Mouse (Mus musculus) limb, embryonic 11.5 days (tissue): Measurements from ENCODE around the gene Ube2d3. TPM values are rescaled to one million over a fixed set of nuclear protein-coding genes. Genes with fewer than 3 reads are reported as not detected.
A peak's percentile ranks its signal among the peaks of the same experiment; 100 is the strongest.
"Not testable (repeated sequence)": the region's sequence is repeated elsewhere in the genome, so short reads cannot be mapped to it uniquely, and the experiment has no call there.

ENCODE experiments used
- ATAC-seq: fragments of 200-750 bp; cut with Nextera tagmentation; 2 replicates; pipeline ENCODE4 v1.8.0; 2017; ENCODE audit warnings: low read depth; ENCODE audit not compliant: insufficient number of reproducible peaks, low FRiP score, low TSS enrichment
- DNase-seq: peaks from one replicate; pipeline ENCODE4 v3.0.0-alpha.2; 2015; ENCODE audit warnings: low spot score
- H3K27ac ChIP-seq: fragments of 300-500 bp; sonication (generic); replicated peaks from 2 replicates; pipeline ENCODE4 v1.5.1; 2014; ENCODE audit warnings: low read depth, mild to moderate bottlenecking, low read length
- H3K27me3 ChIP-seq: fragments of 300-500 bp; sonication (generic); 2 replicates; pipeline ENCODE4 v1.6.1; 2014; ENCODE audit warnings: mild to moderate bottlenecking, low read length, mixed read lengths; ENCODE audit not compliant: control insufficient read depth, insufficient read depth
- H3K36me3 ChIP-seq: fragments of 300-500 bp; sonication (generic); 2 replicates; pipeline ENCODE4 v1.6.1; 2014; ENCODE audit warnings: mild to moderate bottlenecking, low read length, moderate library complexity, mixed read lengths; ENCODE audit not compliant: control insufficient read depth, insufficient read depth
- H3K4me1 ChIP-seq: fragments of 300-500 bp; sonication (generic); 2 replicates; pipeline ENCODE4 v1.6.1; 2014; ENCODE audit warnings: low read length, mixed read lengths; ENCODE audit not compliant: control insufficient read depth, insufficient read depth
- H3K4me2 ChIP-seq: fragments of 300-500 bp; sonication (generic); 2 replicates; pipeline ENCODE4 v1.6.1; 2014; ENCODE audit warnings: low read depth, mild to moderate bottlenecking, moderate library complexity; ENCODE audit not compliant: severe bottlenecking
- H3K4me3 ChIP-seq: fragments of 300-500 bp; sonication (generic); 2 replicates; pipeline ENCODE4 v1.5.1; 2014; ENCODE audit warnings: low read depth, low read length
- H3K9ac ChIP-seq: fragments of 300-500 bp; sonication (generic); 2 replicates; pipeline ENCODE4 v1.6.1; 2014; ENCODE audit warnings: mild to moderate bottlenecking, low read length
- H3K9me3 ChIP-seq: fragments of 300-500 bp; sonication (generic); 2 replicates; pipeline ENCODE4 v1.6.1; 2016; ENCODE audit warnings: low read length; ENCODE audit not compliant: control insufficient read depth
- WGBS: fragments of 180-500 bp; shearing (Covaris S2); extraction: QIAGEN DNeasy Blood & Tissue Kit; methylation state at CpG from one replicate; pipeline ENCODE4 v1.1.7; 2014; 5-methylcytosine and 5-hydroxymethylcytosine counted together
- polyA plus RNA-seq: library from polyadenylated mRNA; unstranded; fragments of >200 nt; fragmentation: Nextera tagmentation; extraction: Ambion mirVana; gene quantifications from 2 replicates; pipeline ENCODE4 v1.2.1, GENCODE M21; 2014

Ube2d3 gene
- polyA plus RNA-seq, 1 experiment from 2014 or later: 639 TPM

DNA sequence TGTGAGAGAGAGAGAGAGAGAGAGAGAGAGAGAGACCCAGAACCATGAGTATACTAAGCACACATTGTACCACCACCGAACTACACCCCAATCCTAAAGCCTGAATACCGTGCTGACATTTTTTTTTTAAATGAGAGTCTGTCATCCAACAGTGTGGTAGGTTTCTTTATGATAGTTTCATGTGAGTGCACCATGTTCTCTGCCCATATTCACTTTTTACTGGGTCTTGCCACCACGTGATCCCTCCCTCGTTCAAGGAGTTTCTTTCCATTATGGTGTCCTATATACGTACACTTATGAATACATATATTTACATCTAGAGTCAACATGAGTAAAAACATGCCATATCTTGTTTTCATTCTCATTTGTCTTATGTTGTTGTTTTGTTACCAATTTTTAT, 48.4 kb downstream of the Ube2d3 start:
- 87% methylated on average over 5 of the region's 5 CpGs for WGBS
- no peaks in the 10 kb centered on the region for H3K9me3 ChIP-seq
- no peaks in the 10 kb centered on the region for H3K36me3 ChIP-seq
- H3K9ac ChIP-seq: no peak overlapping the region
- peak overlapping the region; percentile 97; the same call in 1 of the 2 replicates for H3K4me2 ChIP-seq
- no peaks in the 10 kb centered on the region for H3K27me3 ChIP-seq
- DNase-seq: no peak
- H3K4me1 ChIP-seq: no peaks in the 10 kb centered on the region
- ATAC-seq: no peak
- no peak overlapping the region for H3K4me3 ChIP-seq
- no peak overlapping the region for H3K27ac ChIP-seq

DNA sequence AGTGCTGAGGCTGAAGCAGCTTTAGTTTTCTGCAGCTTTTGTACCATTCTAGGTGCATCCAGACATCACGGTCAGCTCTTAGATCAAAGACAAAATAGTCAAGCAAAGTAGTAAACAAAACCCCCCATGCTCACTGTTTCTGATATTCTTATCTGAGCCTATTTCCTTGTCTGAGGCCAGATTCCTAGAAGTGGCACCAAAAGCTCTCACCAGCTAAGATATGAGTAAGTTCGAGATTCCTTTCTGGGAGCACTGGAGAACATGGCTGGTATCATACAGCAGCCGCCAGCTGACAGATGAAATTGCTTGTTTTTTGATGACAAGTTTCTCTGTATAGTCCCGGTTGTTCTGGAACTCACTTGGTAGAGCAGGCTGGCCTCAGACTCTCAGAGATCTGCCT, 49.9 kb downstream of the Ube2d3 start:
- Histone ChIP-seq H3K36me3 (no peaks in the 10 kb centered on the region), H3K27me3 (no peaks in the 10 kb centered on the region), H3K4me2 (no peak overlapping the region), H3K4me1 (no peaks in the 10 kb centered on the region), H3K4me3 (no peak overlapping the region), H3K27ac (no peak overlapping the region), H3K9ac (no peak overlapping the region), H3K9me3 (no peaks in the 10 kb centered on the region)
- DNase-seq (no peak), ATAC-seq (no peak)
- 87% methylated on average over 4 of the region's 4 CpGs for WGBS

DNA sequence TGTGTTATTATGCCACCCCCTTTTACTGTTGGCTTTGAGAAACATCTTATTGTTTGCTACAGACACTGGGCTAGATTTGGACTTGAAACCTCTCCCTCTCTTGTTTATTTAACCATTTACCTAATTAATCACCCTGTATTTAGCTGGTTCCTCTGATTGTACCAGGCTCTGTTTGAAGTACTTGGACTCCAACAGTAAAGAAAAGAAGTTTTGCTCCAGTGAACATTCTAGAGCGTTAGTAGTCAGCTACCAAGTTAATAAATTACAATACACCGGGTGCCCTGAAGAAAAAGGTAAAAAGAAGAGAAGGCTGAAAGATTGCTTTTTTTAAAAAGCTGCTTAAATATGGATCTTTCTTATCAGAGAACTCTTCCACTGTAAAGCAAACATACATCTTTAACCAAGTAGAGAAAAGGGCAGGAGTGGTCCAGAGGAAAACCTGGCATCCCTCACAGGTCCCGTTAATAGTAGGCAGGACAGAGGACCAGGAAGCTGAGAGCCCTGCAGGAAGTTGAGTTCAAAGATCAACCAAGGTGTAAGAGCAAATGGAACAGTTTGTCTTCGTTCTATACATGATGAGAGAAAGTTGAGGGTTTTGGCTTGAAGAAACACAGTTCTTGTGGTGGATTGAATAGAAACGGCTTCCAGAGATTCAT, 52.0 kb downstream of the Ube2d3 start:
- no peak for ATAC-seq
- H3K4me2 ChIP-seq: no peak overlapping the region

DNA sequence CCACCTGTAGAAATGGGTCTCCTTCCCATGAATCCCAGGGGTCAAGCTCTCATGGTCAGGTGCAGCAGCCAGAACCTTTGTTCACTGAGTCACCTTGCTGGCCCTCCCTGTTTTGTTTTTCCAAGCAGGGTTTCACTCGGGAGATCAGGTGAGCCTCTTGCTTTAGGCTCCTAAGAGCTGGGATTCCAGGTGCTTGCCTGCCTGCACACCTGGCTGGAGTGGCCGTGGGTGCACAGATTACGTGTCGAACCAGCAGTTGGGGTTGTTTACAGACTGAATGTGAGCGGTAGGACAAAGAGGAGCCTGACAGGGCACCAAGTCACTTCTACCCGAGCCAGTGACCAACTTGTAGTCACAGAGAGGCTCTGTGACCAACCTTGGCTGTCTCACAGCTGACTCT, 53.2 kb downstream of the Ube2d3 start:
- Histone ChIP-seq H3K4me3 (no peak overlapping the region), H3K4me1 (no peaks in the 10 kb centered on the region), H3K27me3 (no peaks in the 10 kb centered on the region), H3K4me2 (peak overlapping the region; percentile 4; the same call in 1 of the 2 replicates), H3K9me3 (no peaks in the 10 kb centered on the region), H3K9ac (no peak overlapping the region), H3K36me3 (no peaks in the 10 kb centered on the region), H3K27ac (no peak overlapping the region)
- WGBS: 84% methylated on average over 6 of the region's 6 CpGs
- ATAC-seq (no peak), DNase-seq (no peak)

More for the DNA sequence above, 52.0 kb downstream of the Ube2d3 start:
- Histone ChIP-seq H3K4me1 (no peaks in the 10 kb centered on the region), H3K27ac (no peak overlapping the region), H3K9me3 (no peaks in the 10 kb centered on the region), H3K36me3 (no peaks in the 10 kb centered on the region), H3K4me3 (no peak overlapping the region), H3K9ac (no peak overlapping the region), H3K27me3 (no peaks in the 10 kb centered on the region)
- DNase-seq: no peak
- WGBS: 79% methylated on average over 5 of the region's 5 CpGs

DNA sequence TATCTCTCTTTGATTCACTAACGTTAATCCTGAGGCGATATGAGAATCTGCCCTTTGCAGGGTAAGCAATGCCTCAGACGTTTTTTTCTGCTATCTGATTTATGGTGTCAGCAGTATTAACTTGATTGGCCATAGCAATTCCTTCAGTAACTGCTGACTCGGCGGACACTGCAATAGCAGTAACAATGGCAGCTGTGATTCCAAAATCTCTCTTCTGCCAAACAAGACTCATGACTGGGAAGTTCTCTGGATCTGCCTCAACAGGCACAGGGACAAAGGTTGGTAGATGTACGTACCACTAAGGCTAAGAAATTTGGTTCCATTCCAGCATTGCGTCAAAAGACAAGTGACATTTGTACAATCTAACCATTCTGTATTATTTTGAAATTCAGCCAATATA, 55.4 kb downstream of the Ube2d3 start:
- DNase-seq, H3K9me3 ChIP-seq, H3K4me1 ChIP-seq, H3K27ac ChIP-seq, H3K36me3 ChIP-seq, H3K9ac ChIP-seq, ATAC-seq, H3K4me2 ChIP-seq, H3K4me3 ChIP-seq, H3K27me3 ChIP-seq: not testable (repeated sequence)
- 84% methylated on average over 7 of the region's 7 CpGs for WGBS

DNA sequence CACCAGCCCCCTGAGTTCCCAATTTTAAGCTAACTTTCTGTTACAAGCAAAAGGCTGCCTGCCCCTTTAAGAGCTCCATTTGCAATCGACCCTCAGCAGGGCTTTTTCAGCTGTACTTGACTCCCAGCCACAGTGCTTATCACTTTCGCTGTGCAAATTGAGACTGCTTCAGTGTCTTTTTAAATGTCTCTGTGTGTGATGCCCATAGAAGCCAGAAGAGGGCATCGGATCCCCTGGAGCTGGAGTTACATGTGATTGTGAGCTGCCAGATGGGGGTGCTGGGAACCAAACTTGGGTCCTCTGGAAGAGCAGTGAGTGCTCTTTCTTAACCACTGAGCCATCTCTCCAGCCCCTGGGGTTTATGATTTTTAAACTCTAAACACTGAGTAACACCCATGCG, 60.0 kb downstream of the Ube2d3 start:
- WGBS: 90% methylated on average over 4 of the region's 4 CpGs
- H3K4me1 ChIP-seq, H3K27me3 ChIP-seq, H3K36me3 ChIP-seq, H3K9ac ChIP-seq, ATAC-seq, H3K4me3 ChIP-seq, DNase-seq, H3K9me3 ChIP-seq, H3K4me2 ChIP-seq, H3K27ac ChIP-seq: not testable (repeated sequence)

DNA sequence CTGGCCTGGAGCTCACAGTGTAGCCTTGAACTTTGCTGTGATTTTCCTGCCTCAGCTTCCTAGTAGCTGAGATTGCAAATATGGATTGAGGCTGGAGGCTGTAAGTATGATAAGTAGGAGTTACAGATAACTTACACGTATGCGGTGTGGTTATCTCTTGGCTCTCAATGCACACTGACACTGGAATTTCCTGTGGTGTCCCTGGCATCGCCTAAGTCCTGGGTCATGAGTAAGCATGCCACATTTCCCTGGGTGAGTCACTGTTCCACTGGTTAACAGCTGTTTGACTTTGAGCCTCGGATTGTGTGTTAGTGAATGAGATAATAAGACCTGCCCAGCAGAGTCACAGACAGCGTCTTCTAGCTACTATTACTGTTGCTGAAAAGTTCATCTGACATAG, 60.9 kb downstream of the Ube2d3 start:
- WGBS: 86% methylated on average over 5 of the region's 5 CpGs
- Histone ChIP-seq H3K36me3 (no peaks in the 10 kb centered on the region), H3K4me2 (no peak overlapping the region), H3K4me3 (no peak overlapping the region), H3K9me3 (no peaks in the 10 kb centered on the region), H3K27me3 (no peaks in the 10 kb centered on the region), H3K27ac (no peak overlapping the region), H3K4me1 (no peaks in the 10 kb centered on the region), H3K9ac (no peak overlapping the region)
- DNase-seq (no peak), ATAC-seq (no peak)

DNA sequence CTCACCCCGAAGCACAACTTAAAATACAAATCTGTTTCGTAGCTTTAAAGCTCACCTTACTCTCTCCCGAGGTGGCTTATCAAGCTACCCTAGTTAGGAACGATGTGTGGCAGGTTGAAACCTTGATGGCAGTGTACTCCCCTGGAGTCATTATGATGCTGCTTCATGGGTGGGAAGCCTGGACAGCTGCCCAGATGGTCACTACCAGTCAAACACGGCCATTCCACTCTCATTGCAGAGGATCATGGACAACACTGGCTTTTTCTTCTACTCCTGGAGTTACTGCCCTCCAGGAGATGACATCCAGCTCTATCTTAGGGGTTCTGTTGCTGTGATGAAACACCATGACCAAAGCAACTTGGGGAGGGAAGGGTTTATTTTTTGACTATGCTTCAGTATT, 65.2 kb downstream of the Ube2d3 start:
- ATAC-seq: no peak

DNA sequence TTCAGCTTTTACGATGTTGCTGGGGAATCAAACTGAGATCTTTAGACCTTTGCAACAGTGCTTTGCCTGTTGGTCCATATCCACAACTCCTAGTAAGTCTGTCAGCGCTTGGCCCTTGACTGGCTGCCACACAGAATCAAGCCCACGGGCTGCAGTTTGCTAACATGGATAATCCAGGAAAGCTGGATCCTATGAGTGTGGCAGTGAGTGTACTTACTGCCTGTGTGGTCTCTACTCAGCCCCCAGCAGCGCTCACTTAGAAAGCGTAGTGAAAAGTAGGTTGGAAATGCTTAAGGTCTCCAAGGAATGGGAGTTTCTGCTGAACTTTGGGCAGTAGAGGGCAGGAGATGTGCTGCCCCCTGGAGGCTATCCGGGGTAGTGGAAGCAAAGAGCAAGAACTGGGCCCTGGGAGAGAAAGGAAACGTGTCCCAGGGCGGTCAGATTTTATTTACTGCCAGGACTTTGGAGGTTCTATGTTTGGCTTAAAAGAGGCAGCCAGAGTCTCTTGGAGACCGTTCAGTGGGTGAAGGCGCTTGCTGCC, 67.5 kb downstream of the Ube2d3 start:
- DNase-seq: peak; percentile 61
- H3K4me2 ChIP-seq: no peak overlapping the region

More for the DNA sequence above, 65.2 kb downstream of the Ube2d3 start:
- H3K36me3 ChIP-seq: no peaks in the 10 kb centered on the region
- H3K27ac ChIP-seq: no peak overlapping the region
- 91% methylated on average over 5 of the region's 5 CpGs for WGBS
- no peaks in the 10 kb centered on the region for H3K4me1 ChIP-seq
- H3K27me3 ChIP-seq: no peaks in the 10 kb centered on the region
- H3K4me2 ChIP-seq: no peak overlapping the region
- no peaks in the 10 kb centered on the region for H3K9me3 ChIP-seq
- H3K9ac ChIP-seq: no peak overlapping the region
- H3K4me3 ChIP-seq: no peak overlapping the region
- DNase-seq: no peak

More for the DNA sequence above, 67.5 kb downstream of the Ube2d3 start:
- Histone ChIP-seq H3K9me3 (no peaks in the 10 kb centered on the region), H3K9ac (no peak overlapping the region), H3K4me3 (no peak overlapping the region), H3K27ac (no peak overlapping the region), H3K27me3 (no peaks in the 10 kb centered on the region), H3K36me3 (no peaks in the 10 kb centered on the region), H3K4me1 (no peaks in the 10 kb centered on the region)
- no peak for ATAC-seq
- 56% methylated on average over 10 of the region's 10 CpGs for WGBS
